Mouse (Mus musculus): ENCODE measurements around the gene Tdrd9. TPM values are rescaled to one million over a fixed set of nuclear protein-coding genes. Genes with fewer than 3 reads are reported as not detected.
"Not testable (repeated sequence)": the region's sequence is repeated elsewhere in the genome, so short reads cannot be mapped to it uniquely, and the experiment has no call there.

Gene Tdrd9
- total and polyA plus RNA-seq, 3 experiments: 0.09 to 0.10 TPM; not detected in 1

- no peak overlapping the region for H3K9ac ChIP-seq (ENCODE audit: low read depth, low read length)
- H3K4me3 ChIP-seq: no peak overlapping the region
- TF ChIP-seq POLR2A (IDR thresholded peaks at IDR 0.05; ENCODE audit: insufficient read depth, low read depth, low read length): 0 out of 2 replicates have a peak, but pooled peaks have one; percentile 33
- TF ChIP-seq EP300 (IDR thresholded peaks at IDR 0.05; ENCODE audit: insufficient read depth, low read depth, low read length): no peak
- peak; percentile 37 for TF ChIP-seq CTCF (IDR thresholded peaks at IDR 0.05)
- peaks cover 14% of the 10 kb centered on the region for H3K4me1 ChIP-seq (ENCODE audit: control insufficient read depth, insufficient read depth, low read length)
- DNase-seq: peak; percentile 66 to 70
- no peaks in the 10 kb centered on the region for H3K79me2 ChIP-seq (replicated peaks; ENCODE audit: control insufficient read depth, insufficient read depth, low read length)
- H3K36me3 ChIP-seq (ENCODE audit: control insufficient read depth, insufficient read depth, low read length): no peaks in the 10 kb centered on the region
- H3K27me3 ChIP-seq (ENCODE audit: control insufficient read depth, insufficient read depth, low read length): no peaks in the 10 kb centered on the region
- peak overlapping the region; percentile 15 for H3K27ac ChIP-seq
- WGBS: 42% methylated on average over 11 of the region's 11 CpGs
- intact Hi-C loops (cut with DNase I): no loop called here
These were observed 38.2 kb upstream of the Tdrd9 start for GRCm38 (mm10) chr12:111933032-111933704.

DNA sequence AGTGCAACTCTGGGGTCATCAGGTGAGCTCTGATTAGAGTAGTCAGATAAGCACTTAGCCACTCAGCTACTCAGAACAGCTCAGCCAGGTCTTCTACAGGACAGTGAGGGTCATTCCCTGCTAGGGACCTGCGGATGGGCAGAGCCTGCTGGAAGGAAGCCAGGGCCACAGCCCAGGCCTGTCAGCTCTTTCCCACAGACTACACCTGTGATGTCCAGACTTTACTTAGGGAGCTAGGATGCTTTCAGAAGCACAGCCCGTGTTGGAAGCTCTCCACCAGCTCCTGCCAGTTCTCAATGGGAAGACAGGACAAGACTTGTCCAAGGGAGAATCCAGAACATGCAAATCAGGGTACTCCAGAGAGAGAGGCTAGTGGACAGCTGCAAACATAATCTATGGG lies 37.4 kb upstream of the Tdrd9 start:
- DNase-seq: peak in 1 of 2 experiments; percentile 19
- TF ChIP-seq EP300 (IDR thresholded peaks at IDR 0.05; ENCODE audit: insufficient read depth, low read depth, low read length) (no peak), CTCF (IDR thresholded peaks at IDR 0.05) (no peak), POLR2A (IDR thresholded peaks at IDR 0.05; ENCODE audit: insufficient read depth, low read depth, low read length) (no peak)
- Histone ChIP-seq H3K36me3 (ENCODE audit: control insufficient read depth, insufficient read depth, low read length) (no peaks in the 10 kb centered on the region), H3K4me1 (ENCODE audit: control insufficient read depth, insufficient read depth, low read length) (peaks cover 14% of the 10 kb centered on the region), H3K9ac (ENCODE audit: low read depth, low read length) (no peak overlapping the region), H3K4me3 (no peak overlapping the region), H3K79me2 (replicated peaks; ENCODE audit: control insufficient read depth, insufficient read depth, low read length) (no peaks in the 10 kb centered on the region), H3K27ac (no peak overlapping the region), H3K27me3 (ENCODE audit: control insufficient read depth, insufficient read depth, low read length) (no peaks in the 10 kb centered on the region)
- WGBS: 61% methylated on average over 2 of the region's 2 CpGs
- intact Hi-C loops (cut with DNase I): no loop called here

GRCm38 (mm10) chr12:111936706-111937550 lies 34.4 kb upstream of the Tdrd9 start:
- no peaks in the 10 kb centered on the region for H3K79me2 ChIP-seq (replicated peaks; ENCODE audit: control insufficient read depth, insufficient read depth, low read length)

DNA sequence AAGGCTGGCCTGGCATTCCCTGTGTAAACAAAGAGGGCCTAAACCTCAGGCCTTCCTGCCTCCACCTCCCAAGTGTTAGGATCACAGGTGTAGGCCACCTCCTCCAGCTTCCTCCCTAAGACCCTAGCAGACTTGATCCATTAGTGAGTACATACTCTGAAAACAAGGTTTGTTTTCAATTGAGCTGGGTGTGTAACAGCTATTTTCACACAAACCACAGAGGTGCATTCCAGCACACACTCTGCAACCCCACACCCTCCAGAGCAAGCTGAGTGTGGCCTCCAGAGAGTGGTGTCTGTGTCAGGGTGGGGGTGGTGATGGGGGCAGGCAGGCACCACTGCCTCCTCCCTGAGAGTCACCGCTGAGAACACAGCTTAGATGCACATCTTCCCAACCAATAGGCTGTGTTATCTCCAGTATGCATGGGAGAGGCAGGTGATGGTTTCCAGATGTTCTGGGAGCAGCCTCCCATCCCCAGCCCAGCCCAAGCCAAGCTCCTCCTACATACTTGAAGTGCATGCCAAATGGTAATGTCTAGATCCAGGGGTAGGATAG lies 32.7 kb upstream of the Tdrd9 start:
- peaks cover 9% of the 10 kb centered on the region for H3K4me1 ChIP-seq (ENCODE audit: control insufficient read depth, insufficient read depth, low read length)
- intact Hi-C loops (cut with DNase I): loop anchor here (2.0 kb wide), 1 partner anchor 22 kb away; no protein-coding TSS in a partner anchor
- no peak for TF ChIP-seq POLR2A (IDR thresholded peaks at IDR 0.05; ENCODE audit: insufficient read depth, low read depth, low read length)
- TF ChIP-seq EP300 (IDR thresholded peaks at IDR 0.05; ENCODE audit: insufficient read depth, low read depth, low read length): no peak
- TF ChIP-seq CTCF (IDR thresholded peaks at IDR 0.05): no peak
- no peaks in the 10 kb centered on the region for H3K36me3 ChIP-seq (ENCODE audit: control insufficient read depth, insufficient read depth, low read length)
- no peaks in the 10 kb centered on the region for H3K27me3 ChIP-seq (ENCODE audit: control insufficient read depth, insufficient read depth, low read length)
- no peak for DNase-seq
- no peak overlapping the region for H3K9ac ChIP-seq (ENCODE audit: low read depth, low read length)
- H3K27ac ChIP-seq: no peak overlapping the region
- H3K79me2 ChIP-seq (replicated peaks; ENCODE audit: control insufficient read depth, insufficient read depth, low read length): no peaks in the 10 kb centered on the region
- 50% methylated on average over 1 of the region's 1 CpGs for WGBS
- H3K4me3 ChIP-seq: no peak overlapping the region

More at GRCm38 (mm10) chr12:111936706-111937550, 34.4 kb upstream of the Tdrd9 start:
- Histone ChIP-seq H3K27me3 (ENCODE audit: control insufficient read depth, insufficient read depth, low read length) (no peaks in the 10 kb centered on the region), H3K36me3 (ENCODE audit: control insufficient read depth, insufficient read depth, low read length) (no peaks in the 10 kb centered on the region), H3K4me1 (ENCODE audit: control insufficient read depth, insufficient read depth, low read length) (peaks cover 14% of the 10 kb centered on the region), H3K4me3 (no peak overlapping the region), H3K27ac (peak overlapping the region; percentile 17), H3K9ac (ENCODE audit: low read depth, low read length) (no peak overlapping the region)
- 52% methylated on average over 24 of the region's 24 CpGs for WGBS
- TF ChIP-seq EP300 (IDR thresholded peaks at IDR 0.05; ENCODE audit: insufficient read depth, low read depth, low read length): no peak
- no peak for TF ChIP-seq POLR2A (IDR thresholded peaks at IDR 0.05; ENCODE audit: insufficient read depth, low read depth, low read length)
- no peak for TF ChIP-seq CTCF (IDR thresholded peaks at IDR 0.05)
- intact Hi-C loops (cut with DNase I): no loop called here
- peak; percentile 59 to 67 for DNase-seq

DNA sequence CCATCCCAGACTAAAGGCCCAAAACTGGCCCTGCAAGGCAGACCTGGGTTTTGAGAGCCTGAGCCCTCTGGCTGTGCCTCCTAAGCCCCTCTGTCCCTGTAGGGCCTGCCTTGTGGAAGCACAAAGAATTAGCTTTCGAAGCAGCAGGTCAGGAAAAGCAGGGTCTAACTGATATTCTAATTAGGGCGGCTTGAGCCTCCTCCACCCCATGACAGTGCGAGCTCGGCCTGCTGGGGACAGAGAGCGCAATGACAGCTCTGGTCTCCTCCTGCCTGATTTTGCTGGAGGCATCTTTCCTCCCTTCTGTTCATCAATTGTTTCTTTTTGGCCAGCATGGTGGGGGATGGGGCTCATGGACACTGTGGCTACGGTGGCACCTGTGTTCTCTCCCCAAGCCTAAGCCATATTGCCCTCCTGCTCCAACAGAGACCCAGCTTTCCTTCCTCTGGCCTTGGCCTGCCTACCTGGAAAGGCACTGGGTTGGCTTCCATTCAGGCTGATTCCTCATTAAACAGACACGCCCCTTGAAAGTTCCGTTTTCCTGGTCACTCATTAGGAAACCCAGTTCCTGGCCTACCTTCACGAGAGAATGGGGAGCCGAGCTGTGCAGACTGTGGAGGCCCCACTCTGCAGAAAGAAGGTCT lies 27.8 kb upstream of the Tdrd9 start:
- H3K4me3 ChIP-seq: no peak overlapping the region
- H3K79me2 ChIP-seq (replicated peaks; ENCODE audit: control insufficient read depth, insufficient read depth, low read length): no peaks in the 10 kb centered on the region
- H3K27me3 ChIP-seq (ENCODE audit: control insufficient read depth, insufficient read depth, low read length): no peaks in the 10 kb centered on the region
- peak overlapping the region; percentile 73 for H3K27ac ChIP-seq
- WGBS: 46% methylated on average over 10 of the region's 10 CpGs
- TF ChIP-seq CTCF (IDR thresholded peaks at IDR 0.05): no peak
- TF ChIP-seq POLR2A (IDR thresholded peaks at IDR 0.05; ENCODE audit: insufficient read depth, low read depth, low read length): no peak
- TF ChIP-seq EP300 (IDR thresholded peaks at IDR 0.05; ENCODE audit: insufficient read depth, low read depth, low read length): no peak
- H3K36me3 ChIP-seq (ENCODE audit: control insufficient read depth, insufficient read depth, low read length): no peaks in the 10 kb centered on the region
- intact Hi-C loops (cut with DNase I): loop anchor here (5.0 kb wide), 1 partner anchor 36 kb away; the partner anchor contains the start of gene Ppp1r13b
- no peak overlapping the region for H3K9ac ChIP-seq (ENCODE audit: low read depth, low read length)
- H3K4me1 ChIP-seq (ENCODE audit: control insufficient read depth, insufficient read depth, low read length): peaks cover 19% of the 10 kb centered on the region
- peak; percentile 44 to 51 for DNase-seq

GRCm38 (mm10) chr12:111944065-111944987 lies 27.0 kb upstream of the Tdrd9 start:
- not testable (repeated sequence) for H3K79me2 ChIP-seq (replicated peaks; ENCODE audit: control insufficient read depth, insufficient read depth, low read length); H3K36me3 ChIP-seq (ENCODE audit: control insufficient read depth, insufficient read depth, low read length); H3K27me3 ChIP-seq (ENCODE audit: control insufficient read depth, insufficient read depth, low read length); H3K4me3 ChIP-seq; H3K9ac ChIP-seq (ENCODE audit: low read depth, low read length)
- Histone ChIP-seq H3K27ac (peak overlapping the region; percentile 90), H3K4me1 (ENCODE audit: control insufficient read depth, insufficient read depth, low read length) (peaks cover 19% of the 10 kb centered on the region)
- intact Hi-C loops (cut with DNase I): loop anchor here (5.0 kb wide), 1 partner anchor 37 kb away; the partner anchor contains the start of gene Ppp1r13b
- DNase-seq: peak; percentile 46 to 55
- 34% methylated on average over 18 of the region's 20 CpGs for WGBS
